Comparison of ENCODE assay signal across 28 mouse cellular contexts in the genomic region with DNA sequence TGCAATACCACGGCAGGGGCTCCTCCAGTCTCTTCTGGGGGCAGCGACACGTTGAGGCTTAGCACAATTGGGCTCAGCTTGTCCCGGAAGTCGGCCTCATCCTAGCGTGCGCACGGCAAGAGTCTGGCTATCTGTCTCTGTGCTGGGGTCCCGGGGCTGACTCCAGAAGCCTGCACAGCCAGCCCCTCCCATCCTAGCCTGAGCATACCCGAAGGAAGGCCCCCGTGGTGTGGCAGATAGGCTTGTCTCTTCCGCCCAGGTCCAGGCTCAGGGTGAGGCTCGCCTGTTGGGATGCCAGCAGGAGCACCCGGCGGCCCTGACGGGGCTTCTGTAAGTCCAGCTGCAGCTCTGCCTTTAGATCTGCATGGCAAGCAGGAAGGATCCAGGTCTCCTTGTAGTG. TPM values are rescaled to one million over a fixed set of nuclear protein-coding genes. Genes with fewer than 3 reads are reported as not detected.
A peak's percentile ranks its signal among the peaks of the same experiment; 100 is the strongest.
DNase-seq lines count a peak whose midpoint lies in the region; ATAC-seq and TF ChIP-seq lines count a peak whose summit lies in the region.
"Had no signal": no experiment of that assay in that cellular context is flagged by ENCODE, and none has a peak within 500 bp of the region (broad histone marks: within the 10 kb centered on the region; RNA-seq: fewer than 3 reads in every experiment).

No protein-coding gene starts in this region.

- no peak overlapping the region for H3K27ac ChIP-seq in embryonic facial prominence, embryonic 12.5 days
- H3K27ac ChIP-seq in embryonic facial prominence, embryonic 10.5 days (replicated peaks) = no peak overlapping the region
- no peak overlapping the region for H3K27ac ChIP-seq in liver, embryonic 11.5 days (ENCODE audit: low read depth, low read length)
- H3K27ac ChIP-seq in liver, embryonic 14.5 days = no peak overlapping the region
- no peak overlapping the region for H3K27ac ChIP-seq in midbrain, embryonic 16.5 days (ENCODE audit: low read length)
- H3K27ac ChIP-seq: forebrain, embryonic 10.5 days; forebrain, embryonic 13.5 days; heart, embryonic 15.5 days; hindbrain, embryonic 10.5 days; hindbrain, embryonic 13.5 days had no signal

- no peaks in the 10 kb centered on the region for H3K36me3 ChIP-seq in embryonic facial prominence, embryonic 12.5 days
- no peaks in the 10 kb centered on the region; the same call in 1 of the 2 replicates for H3K36me3 ChIP-seq in embryonic facial prominence, embryonic 10.5 days (replicated peaks)
- H3K36me3 ChIP-seq in E14TG2a.4 (ENCODE audit: insufficient read depth, low read length) = no peaks in the 10 kb centered on the region
- H3K36me3 ChIP-seq in liver, embryonic 11.5 days (ENCODE audit: control insufficient read depth, insufficient read depth, low read length) = no peaks in the 10 kb centered on the region
- no peaks in the 10 kb centered on the region for H3K36me3 ChIP-seq in liver, embryonic 14.5 days (replicated peaks; ENCODE audit: control insufficient read depth, insufficient read depth, low read depth)
- H3K36me3 ChIP-seq in midbrain, embryonic 16.5 days (ENCODE audit: control insufficient read depth, insufficient read depth, low read length) = no peaks in the 10 kb centered on the region
- H3K36me3 ChIP-seq: forebrain, embryonic 10.5 days; heart, embryonic 12.5 days; heart, embryonic 15.5 days; hindbrain, embryonic 10.5 days; hindbrain, embryonic 13.5 days had no signal

- TF ChIP-seq CTCF in E14TG2a.4 (conservative IDR thresholded peaks at IDR 0.05; ENCODE audit: low read length) = no peak
- TF ChIP-seq CTCF in liver, embryonic 14.5 days (IDR thresholded peaks at IDR 0.05; ENCODE audit: low read depth) = no peak

- no peak for DNase-seq in embryonic facial prominence, embryonic 10.5 days (ENCODE audit: low spot score)
- DNase-seq in liver, embryonic 11.5 days (ENCODE audit: low spot score) = no peak
- no peak for DNase-seq in liver, embryonic 14.5 days (ENCODE audit: low read depth in 3 of 3, low spot score in 3 of 3)
- no peak for DNase-seq in adrenal gland, adult 18-20 months (ENCODE audit: low spot score in 2 of 2)
- DNase-seq: adrenal gland, adult 2 months; adrenal gland, postnatal 14 days; cerebellum, adult 11 months; cerebellum, adult 2 months; cerebellum, adult 9-11 months; cerebellum, postnatal 25 days; gastrocnemius, postnatal 10 days; gastrocnemius, postnatal 36 days; heart, postnatal 10 days; heart, postnatal 36 days had no signal

- H3K4me2 ChIP-seq in embryonic facial prominence, embryonic 12.5 days (replicated peaks) = no peak overlapping the region
- peak overlapping the region; percentile 19 for H3K4me2 ChIP-seq in liver, embryonic 11.5 days
- no peak overlapping the region for H3K4me2 ChIP-seq in liver, embryonic 14.5 days (ENCODE audit: low read depth)
- H3K4me2 ChIP-seq in midbrain, embryonic 16.5 days (ENCODE audit: low read length) = no peak overlapping the region
- H3K4me2 ChIP-seq: forebrain, embryonic 13.5 days; heart, embryonic 12.5 days; heart, embryonic 15.5 days; hindbrain, embryonic 13.5 days had no signal

- H3K9ac ChIP-seq in embryonic facial prominence, embryonic 12.5 days = peak overlapping the region; percentile 1; the same call in 1 of the 2 replicates
- H3K9ac ChIP-seq in liver, embryonic 11.5 days (ENCODE audit: low read depth, low read length) = no peak overlapping the region; the same call in 1 of the 2 replicates
- H3K9ac ChIP-seq in liver, embryonic 14.5 days (replicated peaks) = no peak overlapping the region
- no peak overlapping the region for H3K9ac ChIP-seq in midbrain, embryonic 16.5 days (ENCODE audit: low read depth, low read length)
- H3K9ac ChIP-seq: forebrain, embryonic 13.5 days; heart, embryonic 12.5 days; heart, embryonic 15.5 days; hindbrain, embryonic 13.5 days had no signal

- H3K9me3 ChIP-seq in embryonic facial prominence, embryonic 12.5 days = no peaks in the 10 kb centered on the region
- no peaks in the 10 kb centered on the region for H3K9me3 ChIP-seq in embryonic facial prominence, embryonic 10.5 days
- H3K9me3 ChIP-seq in E14TG2a.4 (ENCODE audit: low read length) = no peaks in the 10 kb centered on the region
- H3K9me3 ChIP-seq in liver, embryonic 11.5 days (ENCODE audit: control insufficient read depth, low read length) = no peaks in the 10 kb centered on the region
- no peaks in the 10 kb centered on the region for H3K9me3 ChIP-seq in liver, embryonic 14.5 days (ENCODE audit: control insufficient read depth, low read length)
- no peaks in the 10 kb centered on the region for H3K9me3 ChIP-seq in midbrain, embryonic 16.5 days (replicated peaks; ENCODE audit: control insufficient read depth, low read length, poor library complexity, severe bottlenecking)
- H3K9me3 ChIP-seq: forebrain, embryonic 10.5 days; forebrain, embryonic 13.5 days; G1E; heart, embryonic 12.5 days; heart, embryonic 15.5 days; hindbrain, embryonic 10.5 days; hindbrain, embryonic 13.5 days had no signal

- H3K4me1 ChIP-seq in embryonic facial prominence, embryonic 12.5 days = peaks cover 11% of the 10 kb centered on the region
- H3K4me1 ChIP-seq in embryonic facial prominence, embryonic 10.5 days = peaks cover 29% of the 10 kb centered on the region
- peaks cover 36% of the 10 kb centered on the region for H3K4me1 ChIP-seq in E14TG2a.4 (replicated peaks; ENCODE audit: low read depth, low read length)
- peaks cover 30% of the 10 kb centered on the region for H3K4me1 ChIP-seq in liver, embryonic 11.5 days (replicated peaks; ENCODE audit: control insufficient read depth, insufficient read depth, low read length)
- H3K4me1 ChIP-seq in liver, embryonic 14.5 days (replicated peaks; ENCODE audit: control insufficient read depth in 2 of 2, insufficient read depth in 2 of 2, low read length in 1 of 2) = peaks cover 0 to 10% of the 10 kb centered on the region in 2 experiments; a peak in 2 of 4 replicates
- peaks cover 3% of the 10 kb centered on the region; the same call in 1 of the 2 replicates for H3K4me1 ChIP-seq in midbrain, embryonic 16.5 days (ENCODE audit: control insufficient read depth, insufficient read depth, low read length)

- peaks cover 10% of the 10 kb centered on the region; the same call in 1 of the 2 replicates for H3K27me3 ChIP-seq in embryonic facial prominence, embryonic 12.5 days
- H3K27me3 ChIP-seq in embryonic facial prominence, embryonic 10.5 days (replicated peaks; ENCODE audit: low read depth, poor library complexity, severe bottlenecking) = peaks cover 76% of the 10 kb centered on the region
- peaks cover 70% of the 10 kb centered on the region for H3K27me3 ChIP-seq in E14TG2a.4 (ENCODE audit: insufficient read depth, low read length)
- peaks cover 4% of the 10 kb centered on the region; the same call in 1 of the 2 replicates for H3K27me3 ChIP-seq in liver, embryonic 11.5 days (replicated peaks; ENCODE audit: control insufficient read depth, insufficient read depth, low read length)
- no peaks in the 10 kb centered on the region for H3K27me3 ChIP-seq in liver, embryonic 14.5 days (ENCODE audit: control insufficient read depth, insufficient read depth, low read length)
- no peaks in the 10 kb centered on the region; the same call in 1 of the 2 replicates for H3K27me3 ChIP-seq in midbrain, embryonic 16.5 days (ENCODE audit: control insufficient read depth, insufficient read depth, low read depth, low read length)

- no peak for TF ChIP-seq EP300 in liver, embryonic 14.5 days (IDR thresholded peaks at IDR 0.05; ENCODE audit: low read depth)

- no peak overlapping the region for H3K4me3 ChIP-seq in embryonic facial prominence, embryonic 12.5 days
- no peak overlapping the region for H3K4me3 ChIP-seq in embryonic facial prominence, embryonic 10.5 days
- peak overlapping the region; percentile 57 for H3K4me3 ChIP-seq in E14TG2a.4 (replicated peaks; ENCODE audit: low read length)
- no peak overlapping the region for H3K4me3 ChIP-seq in liver, embryonic 11.5 days (ENCODE audit: low read depth, low read length)
- H3K4me3 ChIP-seq in liver, embryonic 14.5 days (ENCODE audit: insufficient read depth in 1 of 2, low read depth in 2 of 2, low read length in 2 of 2) = no peak overlapping the region
- no peak overlapping the region for H3K4me3 ChIP-seq in midbrain, embryonic 16.5 days (ENCODE audit: low read depth, low read length)
- H3K4me3 ChIP-seq: forebrain, embryonic 10.5 days; forebrain, embryonic 13.5 days; heart, embryonic 12.5 days; heart, embryonic 15.5 days; hindbrain, embryonic 10.5 days; hindbrain, embryonic 13.5 days had no signal

- WGBS in embryonic facial prominence, embryonic 12.5 days = 58% methylated on average over 16 of the region's 16 CpGs
- WGBS in embryonic facial prominence, embryonic 10.5 days = 62% methylated on average over 16 of the region's 16 CpGs
- 46% methylated on average over 16 of the region's 16 CpGs for WGBS in liver, embryonic 11.5 days
- 46% methylated on average over 16 of the region's 16 CpGs for WGBS in liver, embryonic 14.5 days (ENCODE audit: insufficient replicate concordance)
- 62% methylated on average over 16 of the region's 16 CpGs for WGBS in midbrain, embryonic 16.5 days

- no peak for ATAC-seq in embryonic facial prominence, embryonic 12.5 days (ENCODE audit: insufficient number of reproducible peaks, insufficient read depth, low FRiP score, low TSS enrichment)
- peak; percentile 80 for ATAC-seq in liver, embryonic 11.5 days (replicated peaks; ENCODE audit: low FRiP score)
- peak; percentile 46; the same call in 1 of the 2 replicates for ATAC-seq in liver, embryonic 14.5 days (ENCODE audit: insufficient read depth)
- ATAC-seq in midbrain, embryonic 16.5 days = no peak
- no peak for ATAC-seq in monocyte, adult 5-6 weeks (replicated peaks; ENCODE audit: insufficient number of reproducible peaks, low FRiP score, low TSS enrichment, poor library complexity, severe bottlenecking)
- ATAC-seq: forebrain, embryonic 13.5 days; forebrain, embryonic 16.5 days; hindbrain, embryonic 16.5 days had no signal

RNA-seq across cellular contexts. Expression of a gene that starts 9.4 kb away (rescaled TPM):
- polyA plus RNA-seq in embryonic facial prominence, embryonic 12.5 days (2016; fragmentation: Nextera tagmentation; extraction: Ambion mirVana) = 6.8 and 8.3 TPM in 2 replicates
- polyA plus RNA-seq in embryonic facial prominence, embryonic 10.5 days (2016; fragmentation: Nextera tagmentation; extraction: Ambion mirVana) = 3.9 and 6.5 TPM in 2 replicates
- polyA plus RNA-seq in liver, embryonic 11.5 days (2014; fragmentation: Nextera tagmentation; extraction: Ambion mirVana) = 76.2 and 80.3 TPM in 2 replicates
- polyA plus RNA-seq in liver, embryonic 14.5 days (2012; rRNA removed) = 28.4 and 35.4 TPM in 2 replicates
- polyA plus RNA-seq in liver, embryonic 14.5 days (2014; fragmentation: Nextera tagmentation; extraction: Ambion mirVana) = 20.0 and 27.3 TPM in 2 replicates
- 8.3 and 11.6 TPM in 2 replicates for polyA plus RNA-seq in midbrain, embryonic 16.5 days (2015; fragmentation: Nextera tagmentation; extraction: Ambion mirVana)
- 1 to 10 TPM; 3.4 to 3.6 TPM for total RNA-seq in adrenal gland, adult 18-20 months (2021)
- total RNA-seq in monocyte, adult 5-6 weeks (2017) = 50.3 to 142 TPM (median 82.3 TPM) in 3 replicates

RNA-seq across cellular contexts. Expression of a gene that starts 13.1 kb away (rescaled TPM):
- 13.5 and 15.3 TPM in 2 replicates for polyA plus RNA-seq in embryonic facial prominence, embryonic 12.5 days (2016; fragmentation: Nextera tagmentation; extraction: Ambion mirVana)
- polyA plus RNA-seq in embryonic facial prominence, embryonic 10.5 days (2016; fragmentation: Nextera tagmentation; extraction: Ambion mirVana) = 3.4 and 3.7 TPM in 2 replicates
- 1.8 and 2.0 TPM in 2 replicates for polyA plus RNA-seq in liver, embryonic 11.5 days (2014; fragmentation: Nextera tagmentation; extraction: Ambion mirVana)
- polyA plus RNA-seq in liver, embryonic 14.5 days (2012; rRNA removed) = 1.6 and 2.0 TPM in 2 replicates
- 0.17 and 0.35 TPM in 2 replicates for polyA plus RNA-seq in liver, embryonic 14.5 days (2014; fragmentation: Nextera tagmentation; extraction: Ambion mirVana)
- 18.1 and 20.5 TPM in 2 replicates for polyA plus RNA-seq in midbrain, embryonic 16.5 days (2015; fragmentation: Nextera tagmentation; extraction: Ambion mirVana)
- 1 to 10 TPM; 3.4 to 3.5 TPM for total RNA-seq in adrenal gland, adult 18-20 months (2021)
- total RNA-seq in monocyte, adult 5-6 weeks (2017) = not detected in 3 replicates
- total RNA-seq: granulocyte monocyte progenitor cell, adult 5-6 weeks had no signal

RNA-seq across cellular contexts. Expression of a gene that starts 30.4 kb away (rescaled TPM):
- 116 and 126 TPM in 2 replicates for polyA plus RNA-seq in embryonic facial prominence, embryonic 12.5 days (2016; fragmentation: Nextera tagmentation; extraction: Ambion mirVana)
- 79.4 and 87.3 TPM in 2 replicates for polyA plus RNA-seq in embryonic facial prominence, embryonic 10.5 days (2016; fragmentation: Nextera tagmentation; extraction: Ambion mirVana)
- 68.1 and 69.5 TPM in 2 replicates for polyA plus RNA-seq in liver, embryonic 11.5 days (2014; fragmentation: Nextera tagmentation; extraction: Ambion mirVana)
- 25.4 and 28.9 TPM in 2 replicates for polyA plus RNA-seq in liver, embryonic 14.5 days (2012; rRNA removed)
- polyA plus RNA-seq in liver, embryonic 14.5 days (2014; fragmentation: Nextera tagmentation; extraction: Ambion mirVana) = 34.1 and 41.4 TPM in 2 replicates
- 65.2 and 75.8 TPM in 2 replicates for polyA plus RNA-seq in midbrain, embryonic 16.5 days (2015; fragmentation: Nextera tagmentation; extraction: Ambion mirVana)
- total RNA-seq in adrenal gland, adult 18-20 months (2021) = 100 to 1,000 TPM; 156 to 181 TPM
- 62.3 to 97.9 TPM (median 97.8 TPM) in 3 replicates for total RNA-seq in monocyte, adult 5-6 weeks (2017)

RNA-seq across cellular contexts. Expression of a gene that starts 52.8 kb away (rescaled TPM):
- 188 and 189 TPM in 2 replicates for polyA plus RNA-seq in embryonic facial prominence, embryonic 12.5 days (2016; fragmentation: Nextera tagmentation; extraction: Ambion mirVana)
- polyA plus RNA-seq in embryonic facial prominence, embryonic 10.5 days (2016; fragmentation: Nextera tagmentation; extraction: Ambion mirVana) = 229 and 241 TPM in 2 replicates
- polyA plus RNA-seq in liver, embryonic 11.5 days (2014; fragmentation: Nextera tagmentation; extraction: Ambion mirVana) = 282 and 283 TPM in 2 replicates
- polyA plus RNA-seq in liver, embryonic 14.5 days (2012; rRNA removed) = 167 and 187 TPM in 2 replicates
- polyA plus RNA-seq in liver, embryonic 14.5 days (2014; fragmentation: Nextera tagmentation; extraction: Ambion mirVana) = 339 and 363 TPM in 2 replicates
- 144 and 150 TPM in 2 replicates for polyA plus RNA-seq in midbrain, embryonic 16.5 days (2015; fragmentation: Nextera tagmentation; extraction: Ambion mirVana)
- total RNA-seq in adrenal gland, adult 18-20 months (2021) = 100 to 1,000 TPM; 461 to 466 TPM
- 20.2 to 30.1 TPM (median 25.0 TPM) in 3 replicates for total RNA-seq in monocyte, adult 5-6 weeks (2017)

Comparison
In these comparisons a context has a peak if more than half of its experiments do, and no peak if none do; other contexts are left out.
1. ATAC-seq: peak in liver, embryonic 11.5 days (single experiment) and liver, embryonic 14.5 days (single experiment); none in embryonic facial prominence, embryonic 12.5 days (single experiment), midbrain, embryonic 16.5 days (single experiment) and monocyte, adult 5-6 weeks (single experiment).